Mouse (Mus musculus): ENCODE results near the gene Gatad2b. TPM values are rescaled to one million over a fixed set of nuclear protein-coding genes. Genes with fewer than 3 reads are reported as not detected.

The Gatad2b gene
- total and polyA plus RNA-seq, 2 experiments from 2014 or later, result 5.8 to 25.3 TPM

DNA sequence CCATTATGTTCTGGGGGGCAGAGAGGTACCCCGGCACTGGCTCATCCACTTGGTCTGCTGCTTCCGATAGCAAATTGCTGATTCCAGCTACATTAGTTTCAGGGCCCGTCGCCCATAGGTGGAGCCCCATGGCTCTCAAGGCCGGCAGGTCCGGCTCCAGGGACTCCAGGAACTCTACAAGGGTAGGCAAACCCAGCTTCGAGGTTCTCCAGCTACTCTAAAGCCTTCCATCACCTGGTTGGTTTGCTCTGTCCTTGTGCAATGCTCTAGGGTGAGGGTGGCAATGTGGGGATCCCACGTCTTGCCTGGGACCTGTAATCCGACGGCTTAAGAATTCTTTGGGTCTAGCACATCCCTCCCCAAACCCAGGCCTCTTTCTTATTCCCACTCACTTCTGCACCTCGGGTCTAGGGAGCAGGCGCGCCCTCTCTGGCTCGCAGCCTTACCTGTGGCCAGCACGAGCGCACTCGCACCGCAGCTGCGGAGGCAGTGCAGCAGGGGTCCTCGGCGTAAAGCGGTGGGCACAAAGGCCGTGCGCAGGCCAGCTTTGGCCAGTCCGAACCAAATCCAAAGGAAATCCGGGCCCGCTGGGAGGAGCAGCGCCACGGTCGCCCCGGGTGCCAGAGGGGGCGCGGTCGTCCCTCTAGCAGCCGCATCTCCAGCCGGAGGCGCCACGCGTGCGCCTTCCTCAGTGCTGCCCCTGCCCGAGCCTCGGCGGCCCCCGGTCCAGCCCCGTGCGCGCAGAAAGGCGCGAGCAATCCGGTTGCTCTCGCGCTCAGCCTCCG, 95.9 kb downstream of the Gatad2b start:
- H3K4me3 ChIP-seq (ENCODE audit: low read depth, low read length), result peak overlapping the region; percentile 61
- DNase-seq (ENCODE audit: low spot score), result no peak
- no peaks in the 10 kb centered on the region for H3K27me3 ChIP-seq (ENCODE audit: control insufficient read depth, insufficient read depth, low read length)
- ATAC-seq (ENCODE audit: insufficient read depth, low read depth), result peak; percentile 60
- 6% methylated on average over 53 of the region's 53 CpGs for WGBS
- peak overlapping the region; percentile 41 for H3K9ac ChIP-seq (replicated peaks; ENCODE audit: low read depth, low read length)
- H3K4me1 ChIP-seq (ENCODE audit: control insufficient read depth, insufficient read depth), result peaks cover 23% of the 10 kb centered on the region; the same call in 1 of the 2 replicates
- H3K36me3 ChIP-seq (replicated peaks; ENCODE audit: control insufficient read depth, insufficient read depth, low read length), result peaks cover 30% of the 10 kb centered on the region
- no peaks in the 10 kb centered on the region for H3K9me3 ChIP-seq (replicated peaks; ENCODE audit: control insufficient read depth, low read length)
- H3K27ac ChIP-seq (ENCODE audit: low read depth), result no peak overlapping the region
- TF ChIP-seq CTCF (IDR thresholded peaks at IDR 0.05; ENCODE audit: low read depth), result no peak; the same call in 1 of the 2 replicates
- TF ChIP-seq EP300 (IDR thresholded peaks at IDR 0.05; ENCODE audit: low read depth), result no peak
- H3K4me2 ChIP-seq (ENCODE audit: low read depth, low read length), result peak overlapping the region; percentile 95

DNA sequence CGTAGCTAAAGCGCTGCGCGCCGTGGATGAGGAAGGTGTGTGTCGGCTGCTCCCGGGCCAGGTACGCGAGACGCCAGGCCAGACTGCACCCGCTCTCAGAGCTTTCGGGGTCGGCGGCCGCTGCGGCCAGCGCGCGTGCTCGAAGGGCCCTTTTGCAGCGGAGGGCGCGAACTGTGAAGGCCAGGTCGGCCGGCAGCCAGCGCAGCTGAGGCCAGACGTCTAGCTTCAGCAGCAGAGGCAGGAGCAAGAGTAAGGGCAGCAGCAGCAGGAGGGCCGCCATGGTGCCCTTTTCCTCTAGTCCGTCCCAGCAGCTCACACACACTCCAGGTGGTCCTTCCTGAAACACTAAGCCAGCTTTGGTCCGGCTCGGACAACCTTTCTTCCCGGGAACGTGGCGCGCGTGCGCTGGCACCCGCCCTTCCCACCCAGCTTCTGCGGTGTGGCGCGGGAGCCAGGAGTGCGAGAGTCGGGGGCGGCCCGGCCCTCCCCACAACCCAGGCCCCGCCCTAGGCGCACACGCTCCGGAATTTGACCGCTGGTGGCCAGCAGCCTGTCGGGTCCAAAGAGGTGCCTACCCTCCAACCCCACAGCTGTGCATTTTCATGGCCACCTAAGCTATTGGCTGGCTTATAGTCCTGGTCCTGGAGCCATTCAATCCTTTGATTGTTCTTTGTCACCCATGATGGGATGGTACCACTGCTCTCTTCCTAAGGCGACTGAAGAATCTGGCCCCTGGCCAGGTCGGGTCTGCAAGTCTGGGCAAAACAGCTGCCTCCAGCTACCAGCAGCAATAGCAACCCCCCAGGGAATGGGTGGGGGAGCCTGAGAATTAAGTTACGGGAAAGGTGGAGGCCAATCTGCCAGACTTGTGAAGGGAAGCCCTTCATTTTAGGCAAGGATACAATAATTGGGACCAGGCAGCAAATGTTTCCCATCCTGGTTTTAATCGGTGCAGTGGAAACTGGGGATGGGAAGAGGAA, 96.8 kb downstream of the Gatad2b start, which contains the start of gene Slc27a3:
Gene Slc27a3, minus strand, starts transcription at position 428 of the 980 bp plus-strand sequence.
- ATAC-seq (ENCODE audit: insufficient read depth, low read depth) (peak; percentile 60), DNase-seq (ENCODE audit: low spot score) (no peak)
- no peaks in the 10 kb centered on the region for H3K9me3 ChIP-seq (replicated peaks; ENCODE audit: control insufficient read depth, low read length)
- no peak for TF ChIP-seq EP300 (IDR thresholded peaks at IDR 0.05; ENCODE audit: low read depth)
- TF ChIP-seq CTCF (IDR thresholded peaks at IDR 0.05; ENCODE audit: low read depth), result no peak
- peaks cover 38% of the 10 kb centered on the region for H3K36me3 ChIP-seq (replicated peaks; ENCODE audit: control insufficient read depth, insufficient read depth, low read length)
- H3K27ac ChIP-seq (ENCODE audit: low read depth), result no peak within 1 kb of the TSS
- 2% methylated on average over 55 of the region's 55 CpGs for WGBS
- peak within 1 kb of the TSS; percentile 61 for H3K4me3 ChIP-seq (ENCODE audit: low read depth, low read length)
- H3K4me1 ChIP-seq (ENCODE audit: control insufficient read depth, insufficient read depth), result peaks cover 23% of the 10 kb centered on the region; the same call in 1 of the 2 replicates
- H3K27me3 ChIP-seq (ENCODE audit: control insufficient read depth, insufficient read depth, low read length), result no peaks in the 10 kb centered on the region
- H3K4me2 ChIP-seq (ENCODE audit: low read depth, low read length), result peak within 1 kb of the TSS; percentile 95
- H3K9ac ChIP-seq (replicated peaks; ENCODE audit: low read depth, low read length), result peak within 1 kb of the TSS; percentile 41

DNA sequence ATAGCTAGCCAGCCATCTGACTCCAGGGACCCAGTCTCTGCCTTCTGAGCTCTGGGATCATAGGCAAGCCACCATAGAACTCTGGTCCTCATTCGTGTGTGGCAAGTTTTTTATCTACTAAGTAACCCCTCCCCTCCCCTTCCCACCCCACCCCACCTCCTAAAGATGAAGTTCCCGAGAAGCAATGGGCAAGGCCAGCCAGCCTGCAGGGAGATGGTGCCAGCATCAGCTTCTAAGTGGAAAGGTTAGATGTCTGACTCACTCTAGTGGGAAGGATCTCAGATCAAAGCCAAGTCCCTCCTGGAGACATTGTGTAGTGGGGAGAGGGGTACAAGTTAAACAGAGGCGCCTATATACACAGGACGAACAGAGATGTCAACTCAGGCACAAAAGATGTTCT, 98.0 kb downstream of the Gatad2b start:
- H3K9ac ChIP-seq (replicated peaks; ENCODE audit: low read depth, low read length), result no peak overlapping the region
- ATAC-seq (ENCODE audit: insufficient read depth, low read depth), result no peak
- peaks cover 50% of the 10 kb centered on the region for H3K36me3 ChIP-seq (replicated peaks; ENCODE audit: control insufficient read depth, insufficient read depth, low read length)
- H3K4me2 ChIP-seq (ENCODE audit: low read depth, low read length), result no peak overlapping the region
- TF ChIP-seq EP300 (IDR thresholded peaks at IDR 0.05; ENCODE audit: low read depth) (no peak), CTCF (IDR thresholded peaks at IDR 0.05; ENCODE audit: low read depth) (no peak)
- WGBS, result 66% methylated on average over 4 of the region's 4 CpGs
- H3K4me1 ChIP-seq (ENCODE audit: control insufficient read depth, insufficient read depth), result peaks cover 23% of the 10 kb centered on the region; the same call in 1 of the 2 replicates
- H3K27me3 ChIP-seq (ENCODE audit: control insufficient read depth, insufficient read depth, low read length), result no peaks in the 10 kb centered on the region
- H3K9me3 ChIP-seq (replicated peaks; ENCODE audit: control insufficient read depth, low read length), result no peaks in the 10 kb centered on the region
- no peak for DNase-seq (ENCODE audit: low spot score)
- no peak overlapping the region for H3K4me3 ChIP-seq (ENCODE audit: low read depth, low read length)
- no peak overlapping the region for H3K27ac ChIP-seq (ENCODE audit: low read depth)

- peaks cover 59% of the 10 kb centered on the region for H3K36me3 ChIP-seq (replicated peaks; ENCODE audit: control insufficient read depth, insufficient read depth, low read length)
- DNase-seq (ENCODE audit: low spot score) (no peak), ATAC-seq (ENCODE audit: insufficient read depth, low read depth) (no peak)
- peaks cover 23% of the 10 kb centered on the region; the same call in 1 of the 2 replicates for H3K4me1 ChIP-seq (ENCODE audit: control insufficient read depth, insufficient read depth)
- H3K4me2 ChIP-seq (ENCODE audit: low read depth, low read length), result no peak overlapping the region
- no peaks in the 10 kb centered on the region for H3K27me3 ChIP-seq (ENCODE audit: control insufficient read depth, insufficient read depth, low read length)
- H3K4me3 ChIP-seq (ENCODE audit: low read depth, low read length), result no peak overlapping the region
- H3K9me3 ChIP-seq (replicated peaks; ENCODE audit: control insufficient read depth, low read length), result no peaks in the 10 kb centered on the region
- WGBS, result 86% methylated on average over 8 of the region's 8 CpGs
- H3K27ac ChIP-seq (ENCODE audit: low read depth), result no peak overlapping the region
- no peak for TF ChIP-seq CTCF (IDR thresholded peaks at IDR 0.05; ENCODE audit: low read depth)
- TF ChIP-seq EP300 (IDR thresholded peaks at IDR 0.05; ENCODE audit: low read depth), result no peak
- no peak overlapping the region for H3K9ac ChIP-seq (replicated peaks; ENCODE audit: low read depth, low read length)
Measured at GRCm38 (mm10) chr3:90391941-90392340, 99.0 kb downstream of the Gatad2b start.

GRCm38 (mm10) chr3:90392661-90393060, 99.7 kb downstream of the Gatad2b start:
- H3K9me3 ChIP-seq (replicated peaks; ENCODE audit: control insufficient read depth, low read length), result no peaks in the 10 kb centered on the region
- H3K9ac ChIP-seq (replicated peaks; ENCODE audit: low read depth, low read length), result no peak overlapping the region
- H3K36me3 ChIP-seq (replicated peaks; ENCODE audit: control insufficient read depth, insufficient read depth, low read length), result peaks cover 65% of the 10 kb centered on the region

More at GRCm38 (mm10) chr3:90392661-90393060, 99.7 kb downstream of the Gatad2b start:
- peaks cover 20% of the 10 kb centered on the region; the same call in 1 of the 2 replicates for H3K4me1 ChIP-seq (ENCODE audit: control insufficient read depth, insufficient read depth)
- no peak for DNase-seq (ENCODE audit: low spot score)
- H3K4me2 ChIP-seq (ENCODE audit: low read depth, low read length), result no peak overlapping the region
- WGBS, result 96% methylated on average over 3 of the region's 3 CpGs
- H3K27ac ChIP-seq (ENCODE audit: low read depth), result no peak overlapping the region
- no peaks in the 10 kb centered on the region for H3K27me3 ChIP-seq (ENCODE audit: control insufficient read depth, insufficient read depth, low read length)
- H3K4me3 ChIP-seq (ENCODE audit: low read depth, low read length), result no peak overlapping the region
- ATAC-seq (ENCODE audit: insufficient read depth, low read depth), result no peak
- TF ChIP-seq CTCF (IDR thresholded peaks at IDR 0.05; ENCODE audit: low read depth) (no peak), EP300 (IDR thresholded peaks at IDR 0.05; ENCODE audit: low read depth) (no peak)

Measured in heart, postnatal 0 days (tissue).